Mouse (Mus musculus) gastrocnemius, postnatal 4 days (tissue): Measurements from ENCODE around the gene Ccser1. TPM values are rescaled to one million over a fixed set of nuclear protein-coding genes. Genes with fewer than 3 reads are reported as not detected.
"Not testable (repeated sequence)": the region's sequence is repeated elsewhere in the genome, so short reads cannot be mapped to it uniquely, and the experiment has no call there.

ENCODE experiments used
- DNase-seq, 2 experiments: peaks; one replicate each; pipeline ENCODE4 v3.0.0; 2021 to 2022; ENCODE audit warnings: low spot score in 2 of 2, mixed read lengths in 2 of 2
- total RNA-seq, 2 experiments: library from RNA; stranded (reverse); gene quantifications; 2 replicates each; pipeline ENCODE4 v1.2.3; 2021

Gene Ccser1
- total RNA-seq, 2 experiments from 2014 or later = 5.8 to 7.9 TPM

DNA sequence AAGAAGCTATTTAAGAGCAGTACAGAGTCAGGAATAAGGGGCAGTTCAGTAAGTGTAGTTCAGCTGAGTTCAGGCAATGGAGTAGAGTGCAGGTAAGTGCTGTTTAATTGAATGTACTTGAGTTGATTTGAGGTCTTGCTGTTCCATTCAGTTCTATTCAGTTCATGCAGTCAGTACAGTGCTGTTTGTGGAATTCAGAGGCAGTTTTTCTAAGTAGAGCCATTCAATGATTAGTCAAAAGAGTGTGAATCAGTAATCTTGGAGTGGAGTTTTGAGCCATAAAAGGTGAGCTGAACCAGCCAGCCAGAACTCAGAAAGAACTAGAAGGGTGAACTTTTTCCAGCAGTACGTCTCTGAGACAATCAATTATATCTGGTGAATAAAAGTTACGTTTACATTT, 773.6 kb downstream of the Ccser1 start:
- no peak for DNase-seq

- DNase-seq = peak in 1 of 2 experiments; percentile 42
Measured at GRCm38 (mm10) chr6:61976878-61977277, 796.8 kb downstream of the Ccser1 start.

- no peak for DNase-seq
Measured at GRCm38 (mm10) chr6:61978379-61978778, 798.3 kb downstream of the Ccser1 start.

DNA sequence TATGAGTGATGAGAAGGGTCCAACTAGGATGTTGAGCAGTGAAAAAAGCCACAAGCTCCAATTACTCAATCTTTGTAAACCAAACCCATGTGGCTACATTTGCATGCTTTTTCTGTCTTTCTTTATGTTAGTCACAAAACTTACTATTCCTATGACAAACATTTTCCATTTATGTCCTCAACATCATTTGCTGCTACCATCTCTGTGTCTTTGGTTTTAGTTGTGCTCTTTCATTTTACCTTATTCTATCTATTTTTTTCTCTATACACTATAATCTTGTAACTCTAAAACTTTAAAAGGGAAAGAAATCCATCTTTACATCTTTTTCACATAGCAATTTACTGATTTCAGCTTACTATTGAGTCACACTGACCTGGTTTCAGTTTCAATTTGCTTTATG, 834.2 kb downstream of the Ccser1 start:
- no peak for DNase-seq

DNA sequence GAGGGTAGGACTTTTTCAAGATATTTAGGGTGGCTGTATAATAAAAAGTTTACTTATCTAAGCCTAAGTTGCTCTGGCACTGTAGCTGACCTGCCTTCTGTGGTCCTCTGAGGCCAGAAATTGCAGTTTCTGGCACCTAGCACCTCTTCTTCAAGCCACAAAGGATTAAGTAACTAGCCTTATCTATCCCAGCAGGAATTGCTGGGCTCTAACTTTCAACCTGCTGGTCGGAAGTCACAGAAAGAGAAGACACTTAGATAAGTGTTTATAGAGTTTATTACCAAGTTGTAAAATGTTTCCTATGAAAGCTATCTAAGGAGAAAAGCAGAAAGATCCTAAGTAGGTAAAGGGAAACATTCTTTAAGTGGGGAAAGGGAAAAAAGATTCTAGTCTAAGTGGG, 864.3 kb downstream of the Ccser1 start:
- no peak for DNase-seq

- not testable (repeated sequence) for DNase-seq
Measured at GRCm38 (mm10) chr6:62045042-62045441, 864.9 kb downstream of the Ccser1 start.

DNA sequence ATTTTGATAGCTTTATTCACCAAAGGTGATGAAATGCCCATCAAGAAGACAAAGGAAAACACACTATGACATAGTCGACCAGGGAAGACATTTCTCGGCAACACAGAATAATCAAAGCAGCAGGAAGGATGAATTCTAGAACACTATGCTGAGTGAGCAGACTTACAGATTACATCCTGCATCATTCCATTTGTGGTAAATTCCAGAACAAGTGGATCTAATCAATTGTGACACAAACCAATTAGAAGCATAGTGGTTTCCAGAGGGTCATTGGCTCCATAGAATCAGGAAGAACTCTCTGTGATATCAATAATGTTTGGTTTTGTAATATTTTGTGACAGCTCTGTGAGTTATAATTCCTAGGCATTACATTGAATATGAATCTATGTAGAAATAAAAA, 875.2 kb downstream of the Ccser1 start:
- no peak for DNase-seq

DNA sequence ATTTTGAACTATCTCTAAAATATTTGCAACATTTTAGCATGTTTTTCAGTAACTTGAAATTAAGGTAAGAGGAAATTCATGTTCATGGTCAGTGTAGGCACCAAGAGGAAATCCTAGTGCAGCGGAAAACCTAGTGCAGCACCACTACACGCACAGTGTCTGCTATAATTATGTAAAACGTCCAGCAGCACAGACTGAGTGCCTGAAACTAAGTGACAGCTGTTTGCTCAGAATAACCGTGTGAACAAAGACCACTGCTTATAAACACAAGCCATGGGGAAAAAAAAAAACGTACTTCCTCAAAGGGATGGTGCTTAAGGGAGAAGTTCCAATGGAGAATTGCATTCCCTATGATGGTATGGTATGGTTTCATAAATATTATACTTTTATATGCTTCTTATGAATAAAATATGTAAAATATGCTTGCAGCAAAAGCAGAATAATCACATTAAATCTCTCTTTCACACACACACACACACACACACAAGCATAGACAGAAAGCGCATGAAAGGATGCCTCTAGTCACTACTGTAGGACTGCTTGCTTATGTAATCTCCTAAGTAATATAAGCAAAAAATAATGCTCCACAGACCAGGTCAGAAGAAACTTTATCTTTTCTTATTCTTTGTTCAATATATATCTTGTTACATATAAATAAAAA, 886.4 kb downstream of the Ccser1 start:
- no peak for DNase-seq

DNA sequence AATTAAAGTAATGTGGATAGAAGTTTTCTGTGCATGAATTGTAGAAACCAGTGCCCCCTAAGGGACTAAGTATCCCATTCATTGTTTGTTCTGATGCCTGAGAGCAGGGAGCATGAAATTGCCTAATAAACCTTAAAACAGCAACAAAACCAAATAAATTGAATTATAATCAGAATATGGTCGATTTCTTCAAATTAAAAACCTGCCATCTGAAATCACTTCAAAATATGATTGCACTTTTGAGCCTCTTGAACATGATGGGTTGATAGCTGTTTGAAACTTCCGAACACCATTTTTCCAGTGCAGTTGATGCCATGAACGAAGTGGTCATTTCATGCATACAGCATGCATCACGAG, 886.9 kb downstream of the Ccser1 start:
- DNase-seq = no peak

- no peak for DNase-seq
Measured at GRCm38 (mm10) chr6:62105464-62105863, 925.3 kb downstream of the Ccser1 start.

- no peak for DNase-seq
Measured at GRCm38 (mm10) chr6:62132531-62132930, 952.4 kb downstream of the Ccser1 start.

- DNase-seq = no peak
Measured at GRCm38 (mm10) chr6:62160320-62160719, 980.2 kb downstream of the Ccser1 start.

GRCm38 (mm10) chr6:62162596-62162995, 982.5 kb downstream of the Ccser1 start:
- DNase-seq = no peak

- no peak for DNase-seq
Measured at GRCm38 (mm10) chr6:62163826-62164225, 983.7 kb downstream of the Ccser1 start.

DNA sequence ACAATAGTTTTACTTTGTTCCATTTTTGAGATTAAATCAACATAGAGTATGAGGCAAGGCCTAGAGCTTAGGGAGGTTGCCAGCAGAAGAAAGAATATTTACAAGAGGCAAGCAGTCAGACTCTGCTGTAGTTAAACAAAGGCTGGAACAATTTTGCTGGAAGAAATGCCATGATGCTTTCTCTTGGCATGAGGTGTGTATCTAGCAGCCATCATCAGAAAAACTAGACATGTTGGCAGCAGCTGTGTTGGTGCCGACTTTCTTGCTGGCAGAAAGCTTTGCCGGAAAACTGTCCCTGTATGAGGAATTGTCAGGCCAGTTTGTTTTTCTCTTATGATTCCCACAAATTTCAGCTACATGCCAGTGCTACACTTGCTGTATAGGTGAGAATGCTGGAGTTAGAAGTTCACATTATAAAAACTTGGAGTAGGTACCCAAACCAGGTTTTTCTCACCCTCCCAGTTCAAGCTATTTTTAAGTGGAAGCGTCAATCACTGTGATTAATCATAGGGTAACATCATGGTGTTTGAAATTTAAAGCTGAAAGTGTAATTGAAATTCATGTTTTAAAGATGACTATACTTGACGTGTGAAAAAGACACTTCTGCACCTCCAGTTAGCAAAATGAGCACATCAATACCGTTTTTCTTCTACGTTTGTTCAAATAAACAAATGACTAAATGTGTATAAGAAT, 1016.5 kb downstream of the Ccser1 start:
- no peak for DNase-seq

DNA sequence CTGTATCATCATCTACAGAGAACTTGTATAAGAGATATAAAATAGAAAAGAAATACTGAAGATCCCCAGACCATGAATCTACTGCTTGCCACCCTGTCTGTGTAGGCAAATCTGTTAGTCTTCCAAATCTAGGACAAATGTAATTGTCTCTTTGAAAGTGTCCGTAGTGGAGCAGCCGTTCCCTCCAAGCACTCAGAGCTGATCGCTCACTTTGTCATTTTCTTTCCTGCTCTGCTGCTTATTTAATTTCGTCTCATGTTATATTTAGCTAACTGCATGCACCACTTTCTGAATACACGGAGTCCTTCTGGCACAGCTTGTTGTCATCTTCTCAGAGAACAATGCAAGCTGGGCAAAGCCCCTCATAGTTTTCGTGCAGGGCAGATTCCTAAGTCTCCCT, 1018.6 kb downstream of the Ccser1 start:
- DNase-seq = no peak

GRCm38 (mm10) chr6:62205013-62205412, 1024.9 kb downstream of the Ccser1 start:
- no peak for DNase-seq

DNA sequence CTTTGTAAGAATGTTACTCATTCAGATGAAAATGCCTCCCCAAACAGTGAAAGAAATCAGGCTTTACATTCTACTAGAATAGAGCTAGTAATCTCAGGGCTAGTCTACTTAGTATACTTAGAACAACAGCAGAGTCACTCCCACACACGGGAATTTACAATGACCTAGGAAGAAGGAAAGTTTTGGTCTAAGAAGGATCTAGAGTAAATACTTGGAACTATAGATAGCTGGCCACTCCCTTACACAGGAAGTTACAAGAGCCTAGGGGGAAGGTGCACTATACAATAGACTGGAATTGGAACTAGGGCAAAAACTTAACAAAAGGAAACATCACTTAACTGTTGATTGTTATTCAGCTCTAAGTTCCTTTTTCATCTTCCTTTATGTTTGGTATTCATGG, 1041.7 kb downstream of the Ccser1 start:
- DNase-seq = no peak

- DNase-seq = no peak
Measured at GRCm38 (mm10) chr6:62263899-62264298, 1083.8 kb downstream of the Ccser1 start.

GRCm38 (mm10) chr6:62264525-62264924, 1084.4 kb downstream of the Ccser1 start:
- DNase-seq = no peak

- DNase-seq = no peak
Measured at GRCm38 (mm10) chr6:62281256-62281655, 1101.1 kb downstream of the Ccser1 start.

GRCm38 (mm10) chr6:62301576-62302312, 1121.6 kb downstream of the Ccser1 start:
- DNase-seq = no peak
